Mouse (Mus musculus) CH12.LX (cell line): ENCODE measurements around the gene Rrp12.

ENCODE experiments used
- CTCF ChIP-seq, 2 experiments: IDR thresholded peaks in 1 of 2; conservative IDR thresholded peaks in 1 of 2; 2 replicates each; pipeline ENCODE4 v1.5.1; 2011 to 2012; ENCODE audit warnings: low read depth in 2 of 2, low read length in 2 of 2, improper control_type of control experiment in 1 of 2, inconsistent platforms in 1 of 2, mild to moderate bottlenecking in 1 of 2, moderate library complexity in 1 of 2
- EP300 ChIP-seq: IDR thresholded peaks from 2 replicates; pipeline ENCODE4 v1.6.1; 2011; ENCODE audit warnings: low read length, improper control_type of control experiment
- ETS1 ChIP-seq: conservative IDR thresholded peaks from 2 replicates; pipeline ENCODE4 v1.6.1; 2012; ENCODE audit warnings: low read depth, mild to moderate bottlenecking, inconsistent platforms, low read length, improper control_type of control experiment, moderate library complexity
- IRF4 ChIP-seq: IDR thresholded peaks from 2 replicates; pipeline ENCODE4 v1.6.1; 2014; ENCODE audit warnings: low read depth, mild to moderate bottlenecking, inconsistent platforms, low read length, improper control_type of control experiment
- MAX ChIP-seq: IDR thresholded peaks from 2 replicates; pipeline ENCODE4 v1.6.1; 2011; ENCODE audit warnings: low read length, improper control_type of control experiment
- POLR2A ChIP-seq: IDR thresholded peaks from 2 replicates; pipeline ENCODE4 v1.6.1; 2011; ENCODE audit warnings: low read depth, mild to moderate bottlenecking, improper control_type of control experiment, low read length
- POLR2AphosphoS2 ChIP-seq: IDR thresholded peaks from 2 replicates; pipeline ENCODE4 v1.6.1; 2011; ENCODE audit warnings: low read depth, low read length, improper control_type of control experiment
- USF1 ChIP-seq: IDR thresholded peaks from 2 replicates; pipeline ENCODE4 v1.6.1; 2014; ENCODE audit warnings: low read depth, mild to moderate bottlenecking, inconsistent platforms, low read length, improper control_type of control experiment

DNA sequence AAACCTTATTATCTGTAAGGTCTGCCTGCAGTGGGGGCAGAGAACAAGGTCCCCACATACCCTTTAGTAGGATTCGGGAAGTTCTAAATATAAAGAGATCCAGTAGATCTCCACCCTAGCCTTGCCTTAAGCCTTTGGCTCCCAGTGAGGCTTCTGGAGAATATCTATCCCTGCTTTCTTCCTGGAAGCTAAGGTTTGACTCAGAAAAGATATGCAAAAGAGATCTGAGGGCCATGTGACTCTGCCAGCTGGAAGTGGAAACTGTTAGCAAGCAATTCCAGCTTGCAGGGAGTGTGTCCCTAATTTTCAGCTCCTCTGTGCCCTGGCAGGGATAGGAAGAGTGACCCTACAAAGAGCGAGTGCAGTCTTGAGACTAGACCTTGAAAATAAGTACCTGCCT, 23.7 kb downstream of the Rrp12 start:
- no peak for TF ChIP-seq EP300
- TF ChIP-seq MAX, result no peak
- no peak for TF ChIP-seq POLR2A
- TF ChIP-seq IRF4, result no peak
- no peak for TF ChIP-seq ETS1
- no peak for TF ChIP-seq CTCF (conservative IDR thresholded peaks at IDR 0.05 in 1 of 2, IDR thresholded peaks at IDR 0.05 in 1 of 2; ENCODE audit: low read depth in 2 of 2, low read length in 2 of 2)
- TF ChIP-seq USF1, result no peak
- no peak for TF ChIP-seq POLR2AphosphoS2
